Mouse (Mus musculus) megakaryocyte, embryonic 14.5 days (primary cell): ENCODE measurements at regions not wholly inside any gene's neighbourhood (a gene's known extent, or its start where the extent isn't known, plus 50 kb on each side); places are given as distances from the start of the nearest gene placed in this dataset.

Experiments
- H3K27me3 ChIP-seq: replicated peaks from 2 replicates; pipeline ENCODE3; 2012; ENCODE audit warnings: inconsistent platforms
- H3K36me3 ChIP-seq: replicated peaks from 2 replicates; pipeline ENCODE3; 2012; ENCODE audit warnings: low read length, inconsistent platforms, mixed read lengths
- H3K4me1 ChIP-seq: 2 replicates; pipeline ENCODE4 v1.6.1; 2012; ENCODE audit warnings: inconsistent platforms
- H3K4me3 ChIP-seq: replicated peaks from 2 replicates; pipeline ENCODE3; 2012; ENCODE audit warnings: moderate library complexity, mild to moderate bottlenecking, inconsistent platforms
- H3K9me3 ChIP-seq: 2 replicates; pipeline ENCODE4 v1.6.1; 2012; ENCODE audit warnings: inconsistent platforms
- FLI1 ChIP-seq: IDR thresholded peaks from 2 replicates; pipeline ENCODE4 v1.6.1; 2012; ENCODE audit warnings: low read length, inconsistent platforms, mixed read lengths
- GATA1 ChIP-seq: IDR thresholded peaks from 3 replicates; pipeline ENCODE4 v1.6.1; 2012; ENCODE audit warnings: mixed read lengths, low read length, inconsistent platforms, borderline replicate concordance

DNA sequence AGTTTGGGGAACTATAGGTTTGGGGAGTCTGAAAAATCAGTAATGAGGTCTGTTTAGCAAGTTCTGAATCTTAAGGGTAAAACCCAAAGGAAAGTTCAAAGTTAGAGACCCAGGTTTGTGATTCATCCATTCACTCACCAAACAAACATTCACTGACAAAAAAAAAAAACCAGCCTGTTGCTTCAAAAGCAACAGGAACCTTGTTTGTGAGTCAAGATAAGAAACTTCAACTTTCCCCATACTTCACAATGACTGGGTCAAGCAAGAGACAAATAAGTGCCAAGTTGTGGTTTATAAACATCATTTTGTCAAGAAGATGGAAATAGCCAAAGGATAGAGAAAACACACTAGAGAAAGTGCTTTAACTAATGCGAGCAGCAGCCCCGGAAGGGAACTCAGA, 266.9 kb upstream of the Fn1 start:
- H3K36me3 ChIP-seq = no peaks in the 10 kb centered on the region
- peaks cover 8% of the 10 kb centered on the region; the same call in 1 of the 2 replicates for H3K9me3 ChIP-seq
- H3K4me3 ChIP-seq = no peak overlapping the region
- H3K4me1 ChIP-seq = no peaks in the 10 kb centered on the region
- no peaks in the 10 kb centered on the region for H3K27me3 ChIP-seq
- TF ChIP-seq GATA1 (no peak), FLI1 (no peak)

DNA sequence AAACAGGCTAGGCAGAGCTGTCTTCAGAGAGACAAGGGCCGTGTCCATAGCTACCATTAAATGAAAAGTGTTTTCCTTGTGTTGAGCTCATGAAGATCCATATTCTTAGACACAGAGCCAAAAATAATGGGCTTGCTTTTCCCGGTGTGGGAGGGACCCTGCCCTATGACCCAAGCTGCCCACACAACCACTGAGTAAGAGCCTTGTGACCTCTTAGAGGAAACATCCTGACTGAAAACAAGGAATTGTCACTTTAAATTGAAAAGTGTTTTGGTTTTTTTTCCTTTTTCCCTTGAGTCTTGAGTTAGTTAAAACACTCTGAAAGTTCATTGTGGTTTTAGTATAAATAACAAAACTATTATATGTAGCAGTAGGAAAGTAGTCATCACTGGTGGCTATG, 264.0 kb upstream of the Fn1 start:
- no peaks in the 10 kb centered on the region for H3K27me3 ChIP-seq
- H3K9me3 ChIP-seq = peaks cover 8% of the 10 kb centered on the region; the same call in 1 of the 2 replicates
- no peak overlapping the region for H3K4me3 ChIP-seq
- TF ChIP-seq GATA1 (no peak), FLI1 (no peak)
- no peaks in the 10 kb centered on the region for H3K4me1 ChIP-seq
- H3K36me3 ChIP-seq = no peaks in the 10 kb centered on the region

DNA sequence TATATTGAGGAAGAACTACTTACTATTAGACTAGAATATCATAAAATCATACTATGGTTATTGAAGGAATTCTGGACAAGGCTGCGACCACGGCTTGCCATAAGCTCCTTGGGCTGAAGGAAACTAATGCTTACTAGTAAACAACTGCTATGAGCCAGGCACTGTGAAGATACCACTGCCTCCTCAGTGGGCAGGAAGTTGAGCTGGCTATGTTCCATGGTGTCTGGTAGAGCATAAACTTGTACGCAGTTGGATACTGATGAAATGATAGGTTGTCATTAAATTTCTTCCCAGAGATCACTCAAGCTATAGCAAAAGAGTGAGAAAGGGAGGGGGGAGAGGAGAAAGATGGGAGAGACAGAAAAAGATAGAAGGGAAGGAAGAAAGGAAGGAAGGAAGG, 261.4 kb upstream of the Fn1 start:
- Histone ChIP-seq H3K4me3 (no peak overlapping the region), H3K27me3 (no peaks in the 10 kb centered on the region), H3K9me3 (peaks cover 8% of the 10 kb centered on the region; the same call in 1 of the 2 replicates), H3K36me3 (no peaks in the 10 kb centered on the region), H3K4me1 (no peaks in the 10 kb centered on the region)
- TF ChIP-seq GATA1 (no peak), FLI1 (no peak)

DNA sequence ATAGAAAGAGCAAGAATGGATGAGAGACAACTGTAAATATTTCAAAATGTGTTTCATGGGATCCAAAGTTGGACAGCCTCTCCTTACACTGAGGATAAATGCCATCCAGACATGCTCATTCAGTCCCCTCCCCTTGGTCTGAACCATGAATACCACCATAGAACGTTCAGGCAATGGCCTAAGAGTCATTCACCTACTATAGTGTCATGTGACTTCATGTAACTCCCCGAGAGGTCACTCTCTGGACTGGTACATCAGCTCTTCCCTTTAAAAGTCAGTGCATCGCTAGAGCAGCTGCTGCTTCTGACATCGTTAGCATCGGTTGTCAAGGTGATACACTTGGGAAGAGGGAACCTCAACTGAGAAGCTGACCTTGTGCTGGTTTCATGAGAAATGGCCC, 260.2 kb upstream of the Fn1 start:
- no peaks in the 10 kb centered on the region for H3K27me3 ChIP-seq
- no peaks in the 10 kb centered on the region for H3K4me1 ChIP-seq
- H3K9me3 ChIP-seq = 0 out of 2 replicates have a peak, but pooled peaks cover under 1% of the 10 kb centered on the region
- H3K36me3 ChIP-seq = no peaks in the 10 kb centered on the region
- no peak for TF ChIP-seq GATA1
- TF ChIP-seq FLI1 = no peak
- H3K4me3 ChIP-seq = no peak overlapping the region

DNA sequence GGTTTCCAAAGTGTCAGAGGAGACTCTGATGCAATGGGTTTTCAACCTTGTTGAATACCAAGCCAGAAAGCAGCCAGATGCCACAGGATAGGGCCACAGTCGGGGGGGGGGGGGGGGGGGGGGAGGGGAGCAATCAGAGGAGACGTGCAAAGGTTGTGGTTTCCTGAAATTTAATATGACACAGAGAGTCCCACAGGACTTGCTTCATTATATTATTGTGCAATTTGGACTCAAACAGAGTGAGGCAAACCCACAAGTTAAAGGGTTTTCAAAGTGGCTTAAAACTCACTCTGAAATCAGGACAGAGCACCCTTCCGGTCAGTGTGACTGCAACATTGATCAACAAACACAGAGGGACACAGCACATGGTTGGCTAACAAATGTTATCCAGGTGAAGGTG, 259.4 kb upstream of the Fn1 start:
- H3K4me3 ChIP-seq = no peak overlapping the region
- no peaks in the 10 kb centered on the region for H3K4me1 ChIP-seq
- no peaks in the 10 kb centered on the region for H3K27me3 ChIP-seq
- no peaks in the 10 kb centered on the region for H3K36me3 ChIP-seq
- H3K9me3 ChIP-seq = no peaks in the 10 kb centered on the region
- TF ChIP-seq GATA1 (no peak), FLI1 (no peak)

DNA sequence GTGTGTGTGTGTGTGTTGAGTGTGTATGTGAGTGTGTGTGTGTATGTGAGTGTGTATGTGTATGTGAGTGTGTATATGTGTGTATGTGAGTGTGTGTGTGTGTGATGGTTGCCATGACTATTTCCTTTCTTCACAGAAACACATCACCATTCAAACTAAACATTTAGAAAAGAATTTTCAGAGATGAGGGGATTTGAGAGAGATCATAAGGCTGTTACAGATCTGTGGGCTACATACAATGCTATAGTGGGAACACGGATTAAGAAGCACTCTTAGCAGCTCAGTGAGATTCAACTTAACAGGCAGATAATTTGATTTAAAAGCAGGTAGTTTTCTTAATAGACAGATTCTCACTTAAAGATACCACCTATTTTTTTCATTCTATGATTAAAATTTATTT, 257.1 kb upstream of the Fn1 start:
- TF ChIP-seq FLI1 (no peak), GATA1 (no peak)
- H3K4me1 ChIP-seq = no peaks in the 10 kb centered on the region
- no peaks in the 10 kb centered on the region for H3K27me3 ChIP-seq
- no peak overlapping the region for H3K4me3 ChIP-seq
- H3K9me3 ChIP-seq = no peaks in the 10 kb centered on the region
- H3K36me3 ChIP-seq = no peaks in the 10 kb centered on the region

DNA sequence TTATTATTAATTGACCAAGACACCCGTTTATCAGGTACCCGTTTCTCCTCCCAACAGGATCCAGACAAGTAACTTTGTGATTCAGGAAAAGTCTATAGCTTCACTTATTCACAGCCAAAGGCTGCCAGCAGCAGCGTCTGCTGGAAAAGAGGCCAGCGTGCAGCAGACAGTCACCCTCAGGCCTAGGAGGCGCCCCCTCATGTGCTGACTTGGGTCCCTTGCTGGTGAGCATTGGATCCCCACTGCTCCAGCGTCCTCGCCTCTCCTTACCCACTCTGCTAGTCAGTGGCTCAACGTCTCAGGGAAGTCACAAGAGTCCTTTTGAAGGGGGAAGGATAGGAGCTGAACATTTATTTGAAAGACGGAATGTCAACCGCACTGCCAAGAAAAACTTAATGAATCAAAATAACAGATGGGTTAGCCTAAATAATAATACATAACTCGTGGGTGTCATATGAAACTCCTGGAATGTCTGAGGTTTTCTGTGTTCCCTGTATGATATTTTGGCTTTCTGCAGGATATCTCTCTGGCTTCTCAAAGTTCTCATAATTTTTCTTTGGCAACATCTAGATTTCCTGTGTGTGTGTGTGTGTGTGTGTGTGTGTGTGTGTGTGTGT, 256.6 kb upstream of the Fn1 start:
- no peaks in the 10 kb centered on the region for H3K36me3 ChIP-seq
- no peaks in the 10 kb centered on the region for H3K4me1 ChIP-seq
- no peaks in the 10 kb centered on the region for H3K9me3 ChIP-seq
- TF ChIP-seq GATA1 (no peak), FLI1 (no peak)
- no peak overlapping the region for H3K4me3 ChIP-seq
- H3K27me3 ChIP-seq = no peaks in the 10 kb centered on the region

DNA sequence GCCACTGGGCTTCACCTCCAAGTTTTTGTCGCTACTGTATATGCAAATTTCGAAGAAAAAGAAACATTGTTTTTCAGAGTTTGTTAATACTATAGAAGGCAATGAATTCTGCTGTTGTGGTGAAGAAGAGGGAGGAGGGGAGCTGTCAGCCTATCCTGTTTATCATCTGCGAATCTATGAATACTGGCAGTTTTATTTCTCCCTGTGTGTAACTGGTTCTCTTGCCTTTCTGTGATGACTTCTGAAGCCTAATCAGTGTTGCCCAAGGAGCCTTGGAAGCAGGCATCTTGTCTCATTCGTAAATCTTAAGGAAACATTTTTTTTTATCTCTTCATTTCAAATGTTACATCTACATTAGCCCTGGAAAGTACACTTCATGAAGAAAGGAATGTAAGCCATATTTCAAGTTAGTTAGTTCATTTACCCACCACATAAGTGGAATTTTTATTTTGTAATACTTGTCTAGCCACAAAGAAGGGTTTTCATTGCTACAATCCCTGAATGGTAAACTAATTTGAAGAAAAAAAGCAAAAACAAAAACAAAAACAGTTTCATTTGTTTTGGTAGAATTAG, 251.5 kb upstream of the Fn1 start:
- Histone ChIP-seq H3K27me3 (no peaks in the 10 kb centered on the region), H3K4me1 (no peaks in the 10 kb centered on the region), H3K4me3 (no peak overlapping the region), H3K9me3 (0 out of 2 replicates have a peak, but pooled peaks cover 8% of the 10 kb centered on the region), H3K36me3 (no peaks in the 10 kb centered on the region)
- TF ChIP-seq GATA1 (no peak), FLI1 (no peak)

DNA sequence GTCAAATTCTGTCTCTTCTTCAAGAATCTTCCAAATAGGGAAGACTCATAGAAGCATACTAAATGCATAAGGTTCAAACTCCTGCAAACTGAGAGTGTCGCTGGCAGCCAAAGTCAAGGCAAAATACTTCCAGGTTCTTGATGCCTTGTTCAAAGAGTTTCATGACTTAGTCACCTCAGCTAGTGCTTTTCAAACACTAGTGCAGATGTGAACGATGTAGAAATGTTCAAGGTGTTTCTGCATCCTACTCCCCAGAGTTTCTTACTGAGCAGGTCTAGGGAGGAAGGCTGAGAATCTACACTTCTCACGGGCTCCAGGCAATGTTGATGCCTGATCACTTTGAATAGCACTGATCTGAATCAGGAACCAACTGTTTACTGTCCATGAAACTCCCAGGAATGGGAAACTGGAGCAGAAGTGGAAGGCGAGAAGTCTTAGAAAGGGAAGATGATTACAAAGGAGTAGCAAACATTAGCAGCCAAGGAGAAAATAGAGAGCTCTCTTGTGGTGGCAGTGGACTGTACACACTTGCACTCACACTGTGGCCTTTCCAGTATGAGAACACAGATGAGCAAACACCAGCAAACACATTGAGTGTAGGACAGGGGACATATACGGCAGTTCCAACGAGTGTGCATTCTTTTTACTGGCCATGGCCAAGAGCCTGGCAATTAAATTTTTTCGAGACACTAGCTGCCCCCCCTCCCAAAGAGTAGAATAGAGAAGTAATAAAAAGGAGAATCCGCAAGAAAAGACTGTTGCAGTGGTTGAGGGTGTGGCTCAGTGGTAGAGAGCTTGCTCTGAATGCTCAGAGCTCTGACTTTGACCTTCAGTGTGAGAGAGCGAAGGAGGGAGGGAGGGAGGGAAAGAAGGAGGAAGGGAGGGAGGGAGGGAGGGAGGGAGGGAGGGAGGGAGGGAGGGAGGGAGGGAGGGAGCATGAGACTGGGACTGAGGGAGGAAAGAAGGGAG, 247.4 kb upstream of the Fn1 start:
- no peaks in the 10 kb centered on the region for H3K27me3 ChIP-seq
- H3K4me1 ChIP-seq = no peaks in the 10 kb centered on the region
- no peaks in the 10 kb centered on the region for H3K36me3 ChIP-seq
- TF ChIP-seq FLI1 (no peak), GATA1 (no peak)
- H3K4me3 ChIP-seq = no peak overlapping the region
- H3K9me3 ChIP-seq = peaks cover 28% of the 10 kb centered on the region

DNA sequence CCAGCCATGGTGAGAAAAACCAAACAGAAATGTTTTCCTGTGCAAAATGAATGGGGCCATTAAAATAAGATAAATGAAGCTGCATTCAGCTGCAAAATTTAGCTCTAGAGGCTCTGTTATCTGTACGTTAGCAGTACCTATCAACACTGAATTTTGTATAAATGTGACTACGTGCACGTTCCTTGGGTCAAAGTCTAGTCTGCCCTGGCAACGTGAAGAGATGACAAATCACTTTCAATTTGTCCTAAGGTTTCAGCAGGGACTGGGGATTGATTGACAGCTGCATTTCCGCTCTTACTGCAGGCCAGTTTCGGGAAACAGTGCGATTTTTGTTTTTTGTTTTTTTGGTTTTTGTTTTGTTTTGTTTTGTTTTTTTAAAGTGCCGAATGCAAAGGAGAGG, 246.1 kb upstream of the Fn1 start:
- no peaks in the 10 kb centered on the region for H3K36me3 ChIP-seq
- H3K27me3 ChIP-seq = no peaks in the 10 kb centered on the region
- H3K4me3 ChIP-seq = no peak overlapping the region
- no peaks in the 10 kb centered on the region for H3K4me1 ChIP-seq
- no peak for TF ChIP-seq FLI1
- TF ChIP-seq GATA1 = no peak
- H3K9me3 ChIP-seq = peaks cover 28% of the 10 kb centered on the region
